Mouse (Mus musculus) brain, embryonic 14.5 days (tissue): ENCODE measurements around the gene Ccna1. TPM values are rescaled to one million over a fixed set of nuclear protein-coding genes. Genes with fewer than 3 reads are reported as not detected.
A peak's percentile ranks its signal among the peaks of the same experiment; 100 is the strongest.

ENCODE experiments used
- DNase-seq: peaks from one replicate; pipeline ENCODE4 v3.0.0-alpha.2; 2011; ENCODE audit warnings: low read depth
- CTCF ChIP-seq: fragments of 200-500 bp; IDR thresholded peaks from 2 replicates; pipeline ENCODE4 v1.5.1; 2012; ENCODE audit warnings: inconsistent platforms, mild to moderate bottlenecking, moderate library complexity, borderline replicate concordance; ENCODE audit not compliant: insufficient read depth, insufficient read length; ENCODE audit errors: extremely low read depth
- POLR2A ChIP-seq: fragments of 200-500 bp; IDR thresholded peaks from 2 replicates; pipeline ENCODE4 v1.6.1; 2012; ENCODE audit warnings: mild to moderate bottlenecking, inconsistent platforms, borderline replicate concordance; ENCODE audit not compliant: poor library complexity, insufficient read depth, insufficient read length, severe bottlenecking; ENCODE audit errors: extremely low read depth
- polyA plus RNA-seq: library from polyadenylated mRNA; depleted of rRNA; stranded (reverse); fragments of >200 nt; gene quantifications from 2 replicates; pipeline ENCODE4 v1.2.3, GENCODE M21; 2012; rRNA removed

Ccna1 gene
- polyA plus RNA-seq = 2.1 and 2.8 TPM in 2 replicates

- TF ChIP-seq CTCF = no peak
- no peak for TF ChIP-seq POLR2A
These were observed at the start of gene Ccna1 for GRCm38 (mm10) chr3:55055038-55055746. Gene Ccna1, minus strand, starts transcription at chr3:55055501.

GRCm38 (mm10) chr3:55101092-55101491, 45.8 kb upstream of the Ccna1 start:
- no peak for DNase-seq
- TF ChIP-seq CTCF (no peak), POLR2A (no peak)

More at GRCm38 (mm10) chr3:55055038-55055746, at the start of gene Ccna1:
- peak; percentile 89 for DNase-seq

GRCm38 (mm10) chr3:55098990-55099389, 43.7 kb upstream of the Ccna1 start:
- no peak for DNase-seq
- TF ChIP-seq POLR2A (no peak), CTCF (no peak)

GRCm38 (mm10) chr3:55098014-55098413, 42.7 kb upstream of the Ccna1 start:
- TF ChIP-seq CTCF = no peak
- no peak for TF ChIP-seq POLR2A
- DNase-seq = peak; percentile 74

GRCm38 (mm10) chr3:55097186-55097585, 41.9 kb upstream of the Ccna1 start:
- no peak for TF ChIP-seq POLR2A
- TF ChIP-seq CTCF = no peak
- no peak for DNase-seq

GRCm38 (mm10) chr3:55096655-55097005, 41.3 kb upstream of the Ccna1 start:
- TF ChIP-seq POLR2A (no peak), CTCF (no peak)

GRCm38 (mm10) chr3:55095968-55096654, 40.8 kb upstream of the Ccna1 start:
- no peak for TF ChIP-seq CTCF
- TF ChIP-seq POLR2A = no peak
- DNase-seq = peak; percentile 81

More at GRCm38 (mm10) chr3:55096655-55097005, 41.3 kb upstream of the Ccna1 start:
- DNase-seq = no peak

- no peak for DNase-seq
- TF ChIP-seq POLR2A = no peak
- TF ChIP-seq CTCF = no peak
These were observed 37.9 kb upstream of the Ccna1 start for GRCm38 (mm10) chr3:55093161-55093560.

GRCm38 (mm10) chr3:55089291-55089690, 34.0 kb upstream of the Ccna1 start:
- TF ChIP-seq POLR2A (no peak), CTCF (no peak)
- DNase-seq = no peak

GRCm38 (mm10) chr3:55088843-55089242, 33.5 kb upstream of the Ccna1 start:
- DNase-seq = no peak

GRCm38 (mm10) chr3:55088359-55088758, 33.1 kb upstream of the Ccna1 start:
- TF ChIP-seq POLR2A = no peak
- TF ChIP-seq CTCF = no peak
- DNase-seq = no peak

More at GRCm38 (mm10) chr3:55088843-55089242, 33.5 kb upstream of the Ccna1 start:
- TF ChIP-seq CTCF (no peak), POLR2A (no peak)
